Mouse (Mus musculus) spleen, adult 2 months (tissue): ENCODE data around the gene Thap11.

Experiments used
- CTCF ChIP-seq: fragments of 200-500 bp; IDR thresholded peaks from 2 replicates; pipeline ENCODE4 v1.5.1; 2011; ENCODE audit warnings: mild to moderate bottlenecking, inconsistent platforms; ENCODE audit not compliant: insufficient read depth, insufficient read length, insufficient replicate concordance; ENCODE audit errors: extremely low read depth
- POLR2A ChIP-seq: fragments of 200-500 bp; IDR thresholded peaks from 2 replicates; pipeline ENCODE4 v1.6.1; 2011; ENCODE audit warnings: low read depth, low read length, inconsistent platforms

- TF ChIP-seq POLR2A (no peak), CTCF (no peak)
Measured at GRCm38 (mm10) chr8:105852146-105852729, 2.7 kb upstream of the Thap11 start.
